Mouse (Mus musculus) MEL (cell line): ENCODE results near the gene Ppil2. TPM values are rescaled to one million over a fixed set of nuclear protein-coding genes. Genes with fewer than 3 reads are reported as not detected.

ENCODE experiments used
- DNase-seq: peaks from one replicate; pipeline ENCODE4 v3.0.0; 2011; ENCODE audit warnings: low read depth, low spot score
- H3K27ac ChIP-seq: 2 replicates; pipeline ENCODE4 v1.5.1; 2012; ENCODE audit warnings: low read depth, mild to moderate bottlenecking, control low read depth, low read length, moderate library complexity; ENCODE audit not compliant: control insufficient read depth
- H3K27me3 ChIP-seq, 2 experiments: fragments of 150-350 bp in 1 of 2; sonication (generic) in 1 of 2; 2 replicates each; pipeline ENCODE4 v1.6.1; 2012; ENCODE audit warnings: low read length in 2 of 2, mild to moderate bottlenecking in 2 of 2, improper control_type of control experiment in 1 of 2, moderate library complexity in 1 of 2; ENCODE audit not compliant: insufficient read depth in 2 of 2, control insufficient read depth in 1 of 2
- H3K36me3 ChIP-seq, 2 experiments: 2 replicates each; pipeline ENCODE4 v1.6.1; 2012 to 2014; ENCODE audit warnings: low read length in 2 of 2, improper control_type of control experiment in 1 of 2, inconsistent platforms in 1 of 2, mild to moderate bottlenecking in 1 of 2; ENCODE audit not compliant: insufficient read depth in 2 of 2, control insufficient read depth in 1 of 2
- H3K4me1 ChIP-seq, 2 experiments: fragments of 150-350 bp in 1 of 2; sonication (generic) in 1 of 2; 2 replicates each; pipeline ENCODE4 v1.6.1; 2012; ENCODE audit warnings: low read length in 2 of 2, improper control_type of control experiment in 1 of 2, mild to moderate bottlenecking in 1 of 2; ENCODE audit not compliant: insufficient read depth in 2 of 2, control insufficient read depth in 1 of 2
- H3K4me3 ChIP-seq, 2 experiments: fragments of 150-350 bp in 1 of 2; sonication (generic) in 1 of 2; 2 replicates each; pipeline ENCODE4 v1.5.1; 2012; ENCODE audit warnings: low read depth in 2 of 2, low read length in 2 of 2, mild to moderate bottlenecking in 2 of 2, moderate library complexity in 2 of 2, control low read depth in 1 of 2, improper control_type of control experiment in 1 of 2; ENCODE audit not compliant: control insufficient read depth in 1 of 2, insufficient read depth in 1 of 2
- H3K79me2 ChIP-seq: 2 replicates; pipeline ENCODE4 v1.6.1; 2012; ENCODE audit warnings: mild to moderate bottlenecking, low read length, moderate library complexity; ENCODE audit not compliant: control insufficient read depth, poor library complexity, insufficient read depth
- H3K9ac ChIP-seq: 2 replicates; pipeline ENCODE4 v1.6.1; 2012; ENCODE audit warnings: low read depth, mild to moderate bottlenecking, control low read depth, low read length, moderate library complexity; ENCODE audit not compliant: control insufficient read depth, poor library complexity, severe bottlenecking
- H3K9me3 ChIP-seq: fragments of 150-350 bp; sonication (generic); replicated peaks from 2 replicates; pipeline ENCODE4 v1.6.1; 2012; ENCODE audit warnings: mild to moderate bottlenecking, low read length, improper control_type of control experiment, moderate library complexity; ENCODE audit not compliant: insufficient read depth
- BHLHE40 ChIP-seq: IDR thresholded peaks from 2 replicates; pipeline ENCODE4 v1.6.1; 2012; ENCODE audit warnings: low read depth, mild to moderate bottlenecking, inconsistent platforms, low read length, improper control_type of control experiment, borderline replicate concordance
- CHD2 ChIP-seq: IDR thresholded peaks from 2 replicates; pipeline ENCODE4 v1.6.1; 2011; ENCODE audit warnings: low read length, improper control_type of control experiment
- CTCF ChIP-seq, 3 experiments: IDR thresholded peaks in 2 of 3; conservative IDR thresholded peaks in 1 of 3; 2 replicates each; pipeline ENCODE4 v1.5.1; 2011 to 2012; ENCODE audit warnings: low read length in 3 of 3, low read depth in 2 of 3, mild to moderate bottlenecking in 2 of 3, improper control_type of control experiment in 1 of 3, inconsistent platforms in 1 of 3, mixed read lengths in 1 of 3, moderate library complexity in 1 of 3; ENCODE audit not compliant: control insufficient read depth in 1 of 3, insufficient read depth in 1 of 3, poor library complexity in 1 of 3, severe bottlenecking in 1 of 3
- MAZ ChIP-seq: IDR thresholded peaks from 2 replicates; pipeline ENCODE4 v1.6.1; 2012; ENCODE audit warnings: low read depth, mild to moderate bottlenecking, inconsistent platforms, low read length, improper control_type of control experiment
- MXI1 ChIP-seq: IDR thresholded peaks from 2 replicates; pipeline ENCODE4 v1.6.1; 2011; ENCODE audit warnings: mild to moderate bottlenecking, low read depth, low read length, improper control_type of control experiment
- MYC ChIP-seq: IDR thresholded peaks from 2 replicates; pipeline ENCODE4 v1.6.1; 2011; ENCODE audit warnings: low read depth, mild to moderate bottlenecking, low read length, improper control_type of control experiment, moderate library complexity
- POLR2A ChIP-seq, 2 experiments: IDR thresholded peaks; 2 replicates each; pipeline ENCODE4 v1.6.1; 2011 to 2012; ENCODE audit warnings: low read length in 2 of 2, mild to moderate bottlenecking in 2 of 2, control low read depth in 1 of 2, improper control_type of control experiment in 1 of 2, low read depth in 1 of 2, moderate library complexity in 1 of 2; ENCODE audit not compliant: control insufficient read depth in 1 of 2, insufficient read depth in 1 of 2, poor library complexity in 1 of 2
- POLR2AphosphoS2 ChIP-seq: IDR thresholded peaks from 2 replicates; pipeline ENCODE4 v1.6.1; 2011; ENCODE audit warnings: low read length, improper control_type of control experiment
- POLR2AphosphoS5 ChIP-seq: IDR thresholded peaks from 2 replicates; pipeline ENCODE4 v1.6.1; 2012; ENCODE audit warnings: low read depth, borderline replicate concordance, mild to moderate bottlenecking, inconsistent platforms, low read length, moderate library complexity, mixed read lengths
- RAD21 ChIP-seq: IDR thresholded peaks from 2 replicates; pipeline ENCODE4 v1.6.1; 2011; ENCODE audit warnings: mild to moderate bottlenecking, low read depth, low read length, improper control_type of control experiment
- RCOR1 ChIP-seq: IDR thresholded peaks from 2 replicates; pipeline ENCODE4 v1.6.1; 2012; ENCODE audit warnings: low read depth, mild to moderate bottlenecking, inconsistent platforms, low read length, improper control_type of control experiment
- SMC3 ChIP-seq: IDR thresholded peaks from 2 replicates; pipeline ENCODE4 v1.6.1; 2011; ENCODE audit warnings: low read depth, low read length, improper control_type of control experiment
- TCF12 ChIP-seq: IDR thresholded peaks from 2 replicates; pipeline ENCODE4 v1.6.1; 2014; ENCODE audit warnings: low read depth, mild to moderate bottlenecking, inconsistent platforms, low read length, improper control_type of control experiment, moderate library complexity
- UBTF ChIP-seq: IDR thresholded peaks from 2 replicates; pipeline ENCODE4 v1.6.1; 2012; ENCODE audit warnings: low read depth, mild to moderate bottlenecking, inconsistent platforms, low read length, improper control_type of control experiment, moderate library complexity, borderline replicate concordance; ENCODE audit not compliant: insufficient read depth
- USF2 ChIP-seq, 2 experiments: IDR thresholded peaks; 2 replicates each; pipeline ENCODE4 v1.6.1; 2011 to 2012; ENCODE audit warnings: improper control_type of control experiment in 2 of 2, low read length in 2 of 2, borderline replicate concordance in 1 of 2, inconsistent platforms in 1 of 2, low read depth in 1 of 2, mild to moderate bottlenecking in 1 of 2; ENCODE audit not compliant: insufficient read depth in 1 of 2
- ZC3H11A ChIP-seq: IDR thresholded peaks from 2 replicates; pipeline ENCODE4 v1.6.1; 2012; ENCODE audit warnings: low read depth, mild to moderate bottlenecking, inconsistent platforms, low read length, improper control_type of control experiment
- ZKSCAN1 ChIP-seq: IDR thresholded peaks from 2 replicates; pipeline ENCODE4 v1.6.1; 2012; ENCODE audit warnings: low read depth, mild to moderate bottlenecking, inconsistent platforms, low read length, improper control_type of control experiment, moderate library complexity
- ZNF384 ChIP-seq: IDR thresholded peaks from 2 replicates; pipeline ENCODE4 v1.6.1; 2012; ENCODE audit warnings: low read depth, mild to moderate bottlenecking, inconsistent platforms, low read length, improper control_type of control experiment
- polyA plus RNA-seq, 2 experiments: library from polyadenylated mRNA; stranded (reverse) in 1 of 2; unstranded in 1 of 2; fragments of >175 nt in 1 of 2; fragments of >200 nt in 1 of 2; gene quantifications; 2 replicates each; pipeline versions ENCODE4 v1.2.1 to v1.2.4; 2012; ENCODE audit warnings: low replicate concordance in 2 of 2, low read depth in 1 of 2; ENCODE audit not compliant: insufficient read length in 2 of 2, insufficient read depth in 1 of 2, missing spikeins in 1 of 2
- total RNA-seq: library from RNA; depleted of rRNA; stranded (reverse); fragments of 300-350 nt; gene quantifications from 2 replicates; pipeline ENCODE4 v1.2.3, GENCODE M21; 2012

The Ppil2 gene
- total and polyA plus RNA-seq, 3 experiments = 62.9 to 81.2 TPM; not detected in 1

- no peak overlapping the region for H3K4me3 ChIP-seq
- TF ChIP-seq POLR2AphosphoS2 (no peak), ZNF384 (0 out of 2 replicates have a peak, but pooled peaks have one; percentile 16), RAD21 (no peak), USF2 (IDR thresholded peaks at IDR 0.05; ENCODE audit: borderline replicate concordance in 1 of 2, insufficient read depth in 1 of 2, low read depth in 1 of 2, low read length in 2 of 2) (no peak), MAZ (no peak), MYC (no peak), TCF12 (no peak)
- no peaks in the 10 kb centered on the region for H3K9me3 ChIP-seq
- no peaks in the 10 kb centered on the region for H3K36me3 ChIP-seq
- no peak for DNase-seq
- 0 out of 4 replicates have a peak, but pooled peaks cover 0 to 3% of the 10 kb centered on the region in 2 experiments for H3K4me1 ChIP-seq
- H3K27ac ChIP-seq = no peak overlapping the region
- no peaks in the 10 kb centered on the region for H3K27me3 ChIP-seq
- no peak overlapping the region for H3K9ac ChIP-seq
- H3K79me2 ChIP-seq = no peaks in the 10 kb centered on the region
These were observed 33.0 kb downstream of the Ppil2 start for GRCm38 (mm10) chr16:17078101-17078500.

DNA sequence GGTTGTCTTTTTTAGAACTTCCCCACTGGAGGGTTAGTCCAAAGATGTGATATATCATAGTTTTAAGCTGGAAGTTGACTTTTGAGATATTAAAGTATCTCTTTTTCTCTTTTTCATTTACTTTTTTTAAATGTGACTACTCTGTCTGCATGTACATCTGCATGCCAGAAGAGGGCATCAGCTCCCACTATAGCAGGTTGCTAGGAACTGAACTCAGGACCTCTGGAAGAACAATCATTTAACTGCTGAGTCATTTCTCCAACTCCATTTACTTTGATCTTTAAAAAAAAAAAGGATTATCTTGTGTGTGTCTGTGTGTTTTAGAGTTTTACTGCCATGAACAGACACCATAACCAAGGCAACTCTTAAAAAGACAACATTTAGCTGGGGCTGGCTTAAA, 34.2 kb downstream of the Ppil2 start:
- H3K4me1 ChIP-seq = 0 out of 4 replicates have a peak, but pooled peaks cover 0 to 3% of the 10 kb centered on the region in 2 experiments
- no peaks in the 10 kb centered on the region for H3K36me3 ChIP-seq
- no peaks in the 10 kb centered on the region for H3K79me2 ChIP-seq
- DNase-seq = peak; percentile 43
- H3K27me3 ChIP-seq = no peaks in the 10 kb centered on the region
- no peak overlapping the region for H3K27ac ChIP-seq
- H3K4me3 ChIP-seq = no peak overlapping the region
- no peak overlapping the region for H3K9ac ChIP-seq
- no peaks in the 10 kb centered on the region for H3K9me3 ChIP-seq
- TF ChIP-seq UBTF = no peak
- TF ChIP-seq SMC3 = peak; percentile 38
- TF ChIP-seq CTCF (IDR thresholded peaks at IDR 0.05 in 2 of 3, conservative IDR thresholded peaks at IDR 0.05 in 1 of 3; ENCODE audit: control insufficient read depth in 1 of 3, insufficient read depth in 1 of 3, low read depth in 2 of 3, low read length in 3 of 3, poor library complexity in 1 of 3, severe bottlenecking in 1 of 3) = peak; percentile 18 to 45 (median 22); a peak in 4 of 6 replicates
- peak; percentile 33 for TF ChIP-seq RAD21
- TF ChIP-seq RCOR1 = no peak
- TF ChIP-seq ZNF384 = peak; percentile 28; the same call in 1 of the 2 replicates
- TF ChIP-seq ZC3H11A = peak; percentile 23; the same call in 1 of the 2 replicates

DNA sequence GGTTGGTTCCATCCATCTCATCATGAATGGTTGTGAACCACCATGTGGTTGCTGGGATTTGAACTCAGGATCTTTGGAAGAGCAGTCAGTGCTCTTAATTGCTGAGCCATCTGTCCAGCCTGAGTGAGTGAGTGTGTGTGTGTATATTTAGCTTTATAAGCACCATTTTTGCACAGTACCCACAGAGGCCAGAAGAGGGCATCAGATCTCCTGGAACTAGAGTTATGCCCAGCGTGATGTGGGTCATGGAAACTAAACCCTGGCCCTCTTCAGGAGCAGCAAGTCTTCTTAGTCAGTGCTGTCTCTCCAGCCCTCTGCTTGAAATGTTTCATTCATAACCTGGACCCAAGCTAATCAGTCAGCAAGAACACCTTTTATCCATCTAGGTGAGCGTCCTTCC, 34.8 kb downstream of the Ppil2 start:
- peak; percentile 41 for DNase-seq
- H3K36me3 ChIP-seq = no peaks in the 10 kb centered on the region
- no peaks in the 10 kb centered on the region for H3K79me2 ChIP-seq
- H3K4me3 ChIP-seq = no peak overlapping the region
- H3K27me3 ChIP-seq = no peaks in the 10 kb centered on the region
- H3K9me3 ChIP-seq = no peaks in the 10 kb centered on the region
- H3K9ac ChIP-seq = no peak overlapping the region
- TF ChIP-seq ZC3H11A (no peak), CHD2 (no peak), CTCF (IDR thresholded peaks at IDR 0.05 in 2 of 3, conservative IDR thresholded peaks at IDR 0.05 in 1 of 3; ENCODE audit: control insufficient read depth in 1 of 3, insufficient read depth in 1 of 3, low read depth in 2 of 3, low read length in 3 of 3, poor library complexity in 1 of 3, severe bottlenecking in 1 of 3) (peak in 2 of 3 experiments; percentile 28 to 42; a peak in 4 of 6 replicates), BHLHE40 (no peak), POLR2AphosphoS5 (no peak), ZKSCAN1 (no peak), POLR2A (IDR thresholded peaks at IDR 0.05; ENCODE audit: control insufficient read depth in 1 of 2, insufficient read depth in 1 of 2, low read depth in 1 of 2, low read length in 2 of 2, poor library complexity in 1 of 2) (no peak), SMC3 (no peak), TCF12 (no peak), MXI1 (no peak), RAD21 (peak; percentile 14; the same call in 1 of the 2 replicates)
- TF ChIP-seq, all 39 proteins: peak for 2
- Histone ChIP-seq H3K4me1 (0 out of 4 replicates have a peak, but pooled peaks cover 0 to 3% of the 10 kb centered on the region in 2 experiments), H3K27ac (no peak overlapping the region)
